Mouse (Mus musculus): Measurements from ENCODE around the gene Csrp1. TPM values are rescaled to one million over a fixed set of nuclear protein-coding genes. Genes with fewer than 3 reads are reported as not detected.
A peak's percentile ranks its signal among the peaks of the same experiment; 100 is the strongest.

Csrp1 gene
- polyA plus RNA-seq, 1 experiment from 2014 or later, result 65.6 TPM

DNA sequence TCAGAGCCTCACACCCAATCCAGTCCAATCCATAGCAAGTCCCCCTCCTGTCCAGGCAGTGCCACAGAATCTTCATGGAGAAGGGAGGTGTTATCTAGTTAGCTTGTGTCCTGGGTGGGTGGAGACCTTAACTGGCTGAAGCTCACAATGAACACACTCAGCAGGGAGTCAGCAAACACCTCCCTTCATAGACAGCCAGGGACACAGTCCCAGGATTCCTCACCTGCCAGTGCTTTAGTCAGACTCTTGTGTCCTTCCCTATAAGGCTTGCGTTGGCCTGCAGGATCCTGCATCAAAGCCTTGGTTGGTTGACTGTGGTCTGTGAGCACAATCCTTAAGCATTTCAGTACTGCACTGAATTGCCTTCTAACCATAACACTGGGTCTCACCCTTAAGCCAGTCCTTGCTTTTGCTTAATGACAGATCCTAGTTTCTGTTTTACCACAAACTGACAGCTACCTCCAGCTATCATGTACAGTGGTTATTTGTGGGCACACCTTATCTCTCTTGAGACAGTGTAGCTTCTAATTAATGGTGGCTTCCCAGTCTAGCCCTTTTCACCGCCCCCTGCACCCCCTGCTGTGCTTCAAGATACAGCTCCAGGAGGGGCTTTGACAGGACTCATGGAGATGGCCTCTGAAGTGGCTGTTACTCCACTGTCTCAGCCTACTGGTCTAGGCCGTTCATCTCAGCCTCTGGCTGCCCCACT lies 4.8 kb upstream of the Csrp1 start:
- H3K27ac ChIP-seq (ENCODE audit: low read depth, low read length), result peak overlapping the region; percentile 68
- no peaks in the 10 kb centered on the region for H3K27me3 ChIP-seq (replicated peaks; ENCODE audit: control insufficient read depth, insufficient read depth, low read length)
- WGBS, result 26% methylated on average over 3 of the region's 3 CpGs
- no peak overlapping the region for H3K4me3 ChIP-seq (ENCODE audit: low read depth, low read length)
- ATAC-seq (replicated peaks; ENCODE audit: low FRiP score), result peak; percentile 86
- peak overlapping the region; percentile 30 for H3K4me2 ChIP-seq
- peak; percentile 57 for DNase-seq (ENCODE audit: low spot score)
- H3K9ac ChIP-seq (ENCODE audit: low read depth, low read length), result no peak overlapping the region
- H3K36me3 ChIP-seq (ENCODE audit: control insufficient read depth, insufficient read depth, low read length), result no peaks in the 10 kb centered on the region
- H3K9me3 ChIP-seq (ENCODE audit: control insufficient read depth, low read length), result no peaks in the 10 kb centered on the region
- peaks cover 15% of the 10 kb centered on the region for H3K4me1 ChIP-seq (replicated peaks; ENCODE audit: control insufficient read depth, insufficient read depth, low read length)

DNA sequence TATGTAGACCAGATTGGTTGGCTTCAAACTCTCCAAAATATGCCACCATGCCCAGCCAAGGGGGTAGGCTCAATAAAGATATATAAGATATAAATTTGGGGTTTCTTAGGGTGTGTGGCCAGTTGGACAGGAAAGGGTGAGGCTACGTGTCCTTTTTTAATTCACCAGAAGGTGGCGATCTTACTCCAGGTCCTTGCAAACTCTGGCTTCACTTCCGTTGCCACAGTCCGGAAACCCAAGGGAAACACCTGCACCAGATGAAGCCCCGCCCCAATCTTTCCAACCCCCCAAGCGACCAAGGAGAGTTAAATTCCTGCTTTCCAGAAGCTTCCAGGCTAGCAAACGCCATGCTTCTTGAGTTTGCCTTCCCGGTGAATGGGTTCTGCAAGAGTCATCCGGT lies 375 bp upstream of the Csrp1 start:
- 19% methylated on average over 9 of the region's 9 CpGs for WGBS
- DNase-seq (ENCODE audit: low spot score) (no peak), ATAC-seq (replicated peaks; ENCODE audit: low FRiP score) (peak; percentile 56)
- Histone ChIP-seq H3K27ac (ENCODE audit: low read depth, low read length) (no peak overlapping the region), H3K27me3 (replicated peaks; ENCODE audit: control insufficient read depth, insufficient read depth, low read length) (no peaks in the 10 kb centered on the region), H3K36me3 (ENCODE audit: control insufficient read depth, insufficient read depth, low read length) (no peaks in the 10 kb centered on the region), H3K4me2 (no peak overlapping the region), H3K4me3 (ENCODE audit: low read depth, low read length) (no peak overlapping the region), H3K9me3 (ENCODE audit: control insufficient read depth, low read length) (no peaks in the 10 kb centered on the region), H3K9ac (ENCODE audit: low read depth, low read length) (no peak overlapping the region), H3K4me1 (replicated peaks; ENCODE audit: control insufficient read depth, insufficient read depth, low read length) (peaks cover 14% of the 10 kb centered on the region; the same call in 1 of the 2 replicates)

DNA sequence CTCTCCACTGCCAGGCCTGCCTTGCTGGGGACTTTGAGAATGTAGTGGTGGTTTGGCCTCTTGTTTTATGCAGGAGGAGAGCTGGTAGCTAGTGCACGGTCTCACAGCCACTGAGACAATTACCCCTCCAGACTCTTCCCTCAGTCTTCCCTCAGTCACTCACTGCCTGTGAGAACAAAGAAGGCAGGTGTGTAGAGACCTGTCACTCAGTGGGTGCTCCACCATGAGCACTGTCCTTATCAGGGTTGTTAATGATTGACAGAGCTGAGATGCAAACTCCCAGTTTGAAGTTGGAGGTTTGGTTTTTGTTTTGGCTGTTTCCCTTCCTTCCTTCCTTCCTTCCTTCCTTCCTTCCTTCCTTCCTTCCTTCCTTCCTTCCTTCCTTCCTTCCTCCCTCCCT lies 3.2 kb downstream of the Csrp1 start:
- ATAC-seq (replicated peaks; ENCODE audit: low FRiP score) (no peak), DNase-seq (ENCODE audit: low spot score) (no peak)
- Histone ChIP-seq H3K9ac (ENCODE audit: low read depth, low read length) (no peak overlapping the region), H3K4me3 (ENCODE audit: low read depth, low read length) (no peak overlapping the region), H3K36me3 (ENCODE audit: control insufficient read depth, insufficient read depth, low read length) (no peaks in the 10 kb centered on the region), H3K4me1 (replicated peaks; ENCODE audit: control insufficient read depth, insufficient read depth, low read length) (peaks cover 16% of the 10 kb centered on the region; the same call in 1 of the 2 replicates), H3K4me2 (no peak overlapping the region), H3K9me3 (ENCODE audit: control insufficient read depth, low read length) (no peaks in the 10 kb centered on the region), H3K27ac (ENCODE audit: low read depth, low read length) (peak overlapping the region; percentile 39; the same call in 1 of the 2 replicates), H3K27me3 (replicated peaks; ENCODE audit: control insufficient read depth, insufficient read depth, low read length) (no peaks in the 10 kb centered on the region)
- WGBS, result 65% methylated on average over 1 of the region's 1 CpGs

DNA sequence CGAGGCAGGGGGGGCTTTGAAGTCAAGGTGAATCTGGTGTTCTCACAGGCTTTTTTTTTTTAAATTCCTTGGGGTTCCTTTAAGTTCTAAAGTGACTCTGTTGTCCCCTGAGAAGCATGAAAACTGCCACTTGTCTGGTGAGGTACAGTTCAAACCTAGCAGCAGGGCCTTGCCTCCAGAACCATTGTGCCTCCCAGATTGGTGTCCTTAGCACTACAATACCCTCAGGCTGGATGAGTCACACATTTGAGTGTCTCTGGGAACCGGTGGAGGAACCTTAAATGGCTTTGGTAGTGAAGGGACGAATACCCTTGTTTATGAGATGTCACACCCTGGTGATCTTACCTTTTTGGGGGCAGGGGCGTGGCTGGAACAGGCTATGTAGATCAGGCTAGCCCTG lies 4.3 kb downstream of the Csrp1 start:
- Histone ChIP-seq H3K9ac (ENCODE audit: low read depth, low read length) (no peak overlapping the region), H3K4me2 (no peak overlapping the region), H3K27ac (ENCODE audit: low read depth, low read length) (no peak overlapping the region), H3K27me3 (replicated peaks; ENCODE audit: control insufficient read depth, insufficient read depth, low read length) (no peaks in the 10 kb centered on the region), H3K4me3 (ENCODE audit: low read depth, low read length) (no peak overlapping the region), H3K9me3 (ENCODE audit: control insufficient read depth, low read length) (no peaks in the 10 kb centered on the region), H3K4me1 (replicated peaks; ENCODE audit: control insufficient read depth, insufficient read depth, low read length) (peaks cover 21% of the 10 kb centered on the region), H3K36me3 (ENCODE audit: control insufficient read depth, insufficient read depth, low read length) (no peaks in the 10 kb centered on the region)
- WGBS, result 69% methylated on average over 4 of the region's 4 CpGs
- no peak for DNase-seq (ENCODE audit: low spot score)
- ATAC-seq (replicated peaks; ENCODE audit: low FRiP score), result no peak

DNA sequence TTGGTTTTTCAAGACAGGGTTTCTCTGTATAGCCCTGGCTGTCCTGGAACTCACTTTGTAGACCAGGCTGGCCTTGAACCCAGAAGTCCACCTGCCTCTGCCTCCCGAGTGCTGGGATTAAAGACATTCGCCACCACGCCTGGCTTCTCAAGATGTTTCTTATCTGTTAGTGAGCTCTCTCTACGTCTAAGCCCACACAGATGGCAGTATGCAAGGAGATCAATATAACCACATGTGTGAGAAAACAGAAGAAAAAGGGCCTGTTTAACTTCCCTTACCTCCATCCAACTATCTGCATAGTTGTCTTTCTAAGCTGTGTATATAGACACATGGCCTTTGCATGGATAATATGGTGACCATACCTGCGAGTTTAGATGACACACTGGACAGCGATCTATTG lies 5.5 kb downstream of the Csrp1 start:
- H3K27me3 ChIP-seq (replicated peaks; ENCODE audit: control insufficient read depth, insufficient read depth, low read length), result no peaks in the 10 kb centered on the region
- DNase-seq (ENCODE audit: low spot score), result no peak
- H3K36me3 ChIP-seq (ENCODE audit: control insufficient read depth, insufficient read depth, low read length), result no peaks in the 10 kb centered on the region
- 57% methylated on average over 6 of the region's 6 CpGs for WGBS
- H3K9me3 ChIP-seq (ENCODE audit: control insufficient read depth, low read length), result no peaks in the 10 kb centered on the region
- no peak for ATAC-seq (replicated peaks; ENCODE audit: low FRiP score)
- peaks cover 22% of the 10 kb centered on the region for H3K4me1 ChIP-seq (replicated peaks; ENCODE audit: control insufficient read depth, insufficient read depth, low read length)
- H3K4me2 ChIP-seq, result no peak overlapping the region
- H3K27ac ChIP-seq (ENCODE audit: low read depth, low read length), result no peak overlapping the region
- H3K4me3 ChIP-seq (ENCODE audit: low read depth, low read length), result no peak overlapping the region
- H3K9ac ChIP-seq (ENCODE audit: low read depth, low read length), result no peak overlapping the region

DNA sequence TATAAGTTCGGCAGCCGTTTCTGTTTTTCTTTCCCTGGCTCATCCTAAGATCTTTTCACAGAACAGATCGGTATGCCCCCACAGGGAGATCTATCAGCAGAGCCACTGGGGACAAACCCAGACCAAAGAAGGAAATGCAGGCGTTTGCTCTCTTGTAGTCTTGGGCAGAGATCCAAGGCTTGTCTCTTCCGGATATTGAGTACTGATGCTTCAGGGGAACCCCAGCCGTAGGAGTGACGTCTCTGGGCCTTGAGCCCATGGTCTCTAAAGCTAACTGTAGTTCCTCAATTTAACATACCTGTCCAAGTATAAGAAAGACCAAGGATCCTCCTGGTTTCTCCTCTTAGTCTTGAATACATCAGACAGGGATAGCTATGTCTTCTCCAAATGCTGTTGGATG lies 6.1 kb downstream of the Csrp1 start:
- no peak for ATAC-seq (replicated peaks; ENCODE audit: low FRiP score)
- WGBS, result 73% methylated on average over 7 of the region's 7 CpGs
- no peak overlapping the region for H3K4me3 ChIP-seq (ENCODE audit: low read depth, low read length)

DNA sequence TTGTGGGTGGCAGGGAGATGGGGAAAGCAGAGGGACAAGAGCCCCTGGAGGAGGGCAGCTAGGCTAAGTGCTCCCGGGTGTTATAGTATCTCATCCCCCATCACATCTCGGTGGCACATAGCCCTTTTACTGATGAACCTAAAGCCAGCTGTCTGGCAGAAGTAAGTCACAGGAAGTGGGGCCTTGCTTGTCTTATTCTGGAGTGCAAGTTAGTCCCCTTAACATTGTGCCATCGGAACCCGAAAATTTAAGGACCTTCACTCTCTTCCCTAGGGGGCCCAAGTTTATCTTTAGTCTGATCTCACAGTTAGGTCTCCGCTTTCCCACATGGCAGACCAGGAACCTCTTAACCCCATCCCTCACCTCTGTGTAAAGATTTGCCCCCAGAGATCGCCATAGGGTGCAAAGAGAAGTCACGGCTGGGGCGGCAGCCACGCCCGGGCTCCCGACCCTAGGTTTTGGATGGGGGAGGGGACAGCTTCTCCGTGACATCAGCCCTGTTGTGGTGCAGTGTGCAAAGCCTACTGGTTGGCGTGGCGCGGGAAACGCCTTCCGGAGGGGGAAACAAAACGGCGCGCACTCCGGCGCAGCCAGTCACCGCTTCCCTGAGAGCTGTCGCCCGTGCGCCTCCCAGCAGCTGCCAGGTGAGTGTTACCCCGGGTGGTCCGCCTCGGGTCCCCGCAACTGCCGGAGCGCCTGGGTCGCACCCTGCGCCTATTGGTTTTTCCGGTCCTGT lies 8.9 kb downstream of the Csrp1 start:
- Histone ChIP-seq H3K9me3 (ENCODE audit: control insufficient read depth, low read length) (no peaks in the 10 kb centered on the region), H3K27ac (ENCODE audit: low read depth, low read length) (peak overlapping the region; percentile 68), H3K9ac (ENCODE audit: low read depth, low read length) (peak overlapping the region; percentile 78), H3K27me3 (replicated peaks; ENCODE audit: control insufficient read depth, insufficient read depth, low read length) (no peaks in the 10 kb centered on the region), H3K4me3 (ENCODE audit: low read depth, low read length) (peak overlapping the region; percentile 69), H3K4me2 (peak overlapping the region; percentile 83), H3K36me3 (ENCODE audit: control insufficient read depth, insufficient read depth, low read length) (no peaks in the 10 kb centered on the region), H3K4me1 (replicated peaks; ENCODE audit: control insufficient read depth, insufficient read depth, low read length) (peaks cover 41% of the 10 kb centered on the region)
- DNase-seq (ENCODE audit: low spot score), result peak; percentile 87
- 1% methylated on average over 35 of the region's 35 CpGs for WGBS
- ATAC-seq (replicated peaks; ENCODE audit: low FRiP score), result peak; percentile 93

More for the DNA sequence above, 6.1 kb downstream of the Csrp1 start:
- Histone ChIP-seq H3K9me3 (ENCODE audit: control insufficient read depth, low read length) (no peaks in the 10 kb centered on the region), H3K9ac (ENCODE audit: low read depth, low read length) (no peak overlapping the region), H3K27me3 (replicated peaks; ENCODE audit: control insufficient read depth, insufficient read depth, low read length) (no peaks in the 10 kb centered on the region), H3K4me1 (replicated peaks; ENCODE audit: control insufficient read depth, insufficient read depth, low read length) (peaks cover 26% of the 10 kb centered on the region), H3K4me2 (no peak overlapping the region), H3K36me3 (ENCODE audit: control insufficient read depth, insufficient read depth, low read length) (no peaks in the 10 kb centered on the region), H3K27ac (ENCODE audit: low read depth, low read length) (no peak overlapping the region)
- DNase-seq (ENCODE audit: low spot score), result no peak

DNA sequence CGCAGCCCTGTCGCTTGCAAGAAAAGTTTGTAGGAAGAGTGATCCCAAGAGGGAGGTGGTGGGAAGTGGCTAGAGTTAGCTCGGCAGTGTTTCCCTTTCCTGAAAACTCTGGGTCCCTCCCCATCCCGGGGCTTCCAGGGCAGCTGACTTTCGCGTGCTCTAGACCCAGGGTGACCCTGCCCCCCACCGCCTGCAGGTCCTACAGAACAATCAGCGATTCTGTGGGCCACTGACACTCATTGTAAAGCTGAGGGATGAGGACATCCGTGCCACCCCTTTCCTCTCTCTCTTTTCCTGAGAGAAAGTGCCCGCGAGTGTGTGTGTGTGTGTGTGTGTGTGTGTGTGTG lies 9.5 kb downstream of the Csrp1 start:
- ATAC-seq (replicated peaks; ENCODE audit: low FRiP score), result peak; percentile 16; the same call in 1 of the 2 replicates
- WGBS, result under 1% methylated on average over 11 of the region's 11 CpGs
- Histone ChIP-seq H3K9ac (ENCODE audit: low read depth, low read length) (peak overlapping the region; percentile 78), H3K4me2 (peak overlapping the region; percentile 83), H3K9me3 (ENCODE audit: control insufficient read depth, low read length) (no peaks in the 10 kb centered on the region), H3K27me3 (replicated peaks; ENCODE audit: control insufficient read depth, insufficient read depth, low read length) (no peaks in the 10 kb centered on the region), H3K4me1 (replicated peaks; ENCODE audit: control insufficient read depth, insufficient read depth, low read length) (peaks cover 43% of the 10 kb centered on the region), H3K36me3 (ENCODE audit: control insufficient read depth, insufficient read depth, low read length) (no peaks in the 10 kb centered on the region), H3K4me3 (ENCODE audit: low read depth, low read length) (peak overlapping the region; percentile 69), H3K27ac (ENCODE audit: low read depth, low read length) (peak overlapping the region; percentile 68)
- no peak for DNase-seq (ENCODE audit: low spot score)

Data from liver, embryonic 11.5 days (tissue).